Mouse (Mus musculus) ES-E14 (cell line): ENCODE data around the gene Kdelr1.

Experiments
- CHD2 ChIP-seq: IDR thresholded peaks from 2 replicates; pipeline ENCODE4 v1.6.1; 2014; ENCODE audit warnings: mild to moderate bottlenecking, low read depth, low read length, inconsistent platforms
- HCFC1 ChIP-seq: IDR thresholded peaks from 2 replicates; pipeline ENCODE4 v1.6.1; 2012; ENCODE audit warnings: low read length, inconsistent platforms, borderline replicate concordance; ENCODE audit not compliant: insufficient read depth
- MAFK ChIP-seq: IDR thresholded peaks from 2 replicates; pipeline ENCODE4 v1.6.1; 2014; ENCODE audit warnings: mild to moderate bottlenecking, low read depth, low read length, inconsistent platforms; ENCODE audit not compliant: insufficient read depth
- ZC3H11A ChIP-seq: IDR thresholded peaks from 2 replicates; pipeline ENCODE4 v1.6.1; 2012; ENCODE audit warnings: low read depth, mild to moderate bottlenecking, inconsistent platforms, low read length, borderline replicate concordance
- ZNF384 ChIP-seq: IDR thresholded peaks from 2 replicates; pipeline ENCODE4 v1.6.1; 2012; ENCODE audit warnings: low read depth, low read length, inconsistent platforms

DNA sequence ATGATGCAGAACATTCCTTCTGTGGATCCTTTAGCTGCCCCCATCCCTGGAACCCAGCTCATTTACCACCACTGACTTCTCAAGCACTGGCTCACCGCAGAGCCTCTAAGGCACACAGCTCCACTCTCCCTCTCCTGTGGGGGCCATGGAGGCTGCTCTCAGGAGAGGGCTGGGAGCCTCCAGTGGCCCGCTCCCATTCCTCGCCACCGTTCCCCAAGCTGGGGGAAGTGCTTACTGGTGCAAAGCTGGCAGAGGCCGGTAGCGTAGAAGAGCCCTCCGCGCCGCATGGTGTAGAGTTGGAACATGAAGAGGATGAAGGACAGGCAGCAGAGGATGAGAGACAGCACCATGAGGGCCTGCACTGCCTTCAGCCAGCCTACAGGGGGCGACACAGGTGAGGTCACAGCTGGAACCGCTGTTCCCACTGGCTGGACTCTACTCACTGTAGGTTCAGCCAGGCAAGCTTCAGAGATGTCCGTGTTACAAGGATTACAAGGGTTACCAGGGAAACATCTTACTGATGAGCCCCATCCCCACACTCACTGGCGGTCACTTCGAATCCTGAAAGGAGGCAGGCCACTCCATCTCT, 46.6 kb downstream of the Kdelr1 start:
- TF ChIP-seq ZC3H11A (no peak), CHD2 (no peak), ZNF384 (no peak), MAFK (no peak), HCFC1 (no peak)
